ENCODE assay signal across 23 mouse cellular contexts in the genomic region with DNA sequence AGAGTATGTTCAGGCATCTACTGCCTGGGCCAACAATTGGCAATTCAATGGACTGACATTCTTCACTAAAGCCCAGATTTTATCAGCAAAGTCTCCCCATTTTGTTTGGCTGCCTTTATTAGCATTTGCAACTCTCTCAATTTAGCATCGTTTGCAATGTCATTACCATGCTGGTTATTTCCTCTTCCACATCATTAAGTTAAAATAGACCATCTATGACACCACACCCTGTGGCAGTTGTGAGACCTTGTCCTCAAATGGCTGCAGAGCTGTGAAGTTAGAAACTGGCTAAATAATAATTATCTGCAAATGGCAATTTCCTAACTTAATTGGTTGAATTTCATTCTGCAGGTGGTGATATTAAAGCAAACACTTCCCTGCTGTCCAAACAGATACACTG.
"Had no signal": no experiment of that assay in that cellular context is flagged by ENCODE, and none has a peak within 500 bp of the region (broad histone marks: within the 10 kb centered on the region; RNA-seq: fewer than 3 reads in every experiment).

No protein-coding gene starts in this region.

- H3K36me3 ChIP-seq: intestine, embryonic 15.5 days; kidney, embryonic 15.5 days; limb, embryonic 12.5 days; limb, embryonic 15.5 days; midbrain, embryonic 10.5 days; midbrain, embryonic 13.5 days; neural tube, embryonic 13.5 days; stomach, embryonic 15.5 days had no signal

- H3K27ac ChIP-seq: intestine, embryonic 15.5 days; kidney, embryonic 15.5 days; limb, embryonic 12.5 days; limb, embryonic 15.5 days; liver, embryonic 14.5 days; midbrain, embryonic 10.5 days; midbrain, embryonic 13.5 days; neural tube, embryonic 13.5 days; stomach, embryonic 15.5 days had no signal

- H3K4me1 ChIP-seq: intestine, embryonic 15.5 days; kidney, embryonic 15.5 days; limb, embryonic 12.5 days; limb, embryonic 15.5 days; megakaryocyte, embryonic 14.5 days; midbrain, embryonic 13.5 days; neural tube, embryonic 13.5 days; stomach, embryonic 15.5 days had no signal

- H3K4me2 ChIP-seq: intestine, embryonic 15.5 days; kidney, embryonic 15.5 days; limb, embryonic 12.5 days; limb, embryonic 15.5 days; liver, embryonic 11.5 days; midbrain, embryonic 13.5 days; neural tube, embryonic 13.5 days; stomach, embryonic 15.5 days had no signal

- ATAC-seq: intestine, embryonic 15.5 days; liver, postnatal 0 days; midbrain, embryonic 13.5 days; midbrain, embryonic 16.5 days had no signal

- H3K9me3 ChIP-seq: intestine, embryonic 15.5 days; kidney, embryonic 15.5 days; limb, embryonic 12.5 days; limb, embryonic 15.5 days; megakaryocyte, embryonic 14.5 days; midbrain, embryonic 10.5 days; midbrain, embryonic 13.5 days; neural tube, embryonic 13.5 days; stomach, embryonic 15.5 days had no signal

- H3K9ac ChIP-seq: intestine, embryonic 15.5 days; kidney, embryonic 15.5 days; limb, embryonic 12.5 days; limb, embryonic 15.5 days; liver, embryonic 14.5 days; liver, postnatal 0 days; midbrain, embryonic 13.5 days; neural tube, embryonic 13.5 days; stomach, embryonic 15.5 days had no signal

- H3K4me3 ChIP-seq: intestine, embryonic 15.5 days; kidney, embryonic 15.5 days; limb, embryonic 12.5 days; limb, embryonic 15.5 days; megakaryocyte, embryonic 14.5 days; midbrain, embryonic 10.5 days; midbrain, embryonic 13.5 days; myocyte; neural tube, embryonic 13.5 days; stomach, embryonic 15.5 days had no signal

- DNase-seq: kidney, adult 11 months; kidney, adult 8-10 months; kidney, postnatal 10 days; kidney, postnatal 36 days; left cerebral cortex, postnatal 4 days; liver, postnatal 0 days; retina, postnatal 1 day; right cerebral cortex, postnatal 25 days; spleen, adult 18-20 months; thymus, postnatal 25 days had no signal

- H3K27me3 ChIP-seq: intestine, embryonic 15.5 days; kidney, embryonic 15.5 days; limb, embryonic 12.5 days; limb, embryonic 15.5 days; megakaryocyte, embryonic 14.5 days; midbrain, embryonic 13.5 days; neural tube, embryonic 13.5 days; stomach, embryonic 15.5 days had no signal
